Mouse (Mus musculus): ENCODE measurements around the gene Ankrd55.

The Ankrd55 gene

GRCm38 (mm10) chr13:112390206-112390605 lies 102.0 kb downstream of the Ankrd55 start:
- in situ Hi-C loops (cut with MboI; ENCODE audit: low pct_unique_long_range_greater_than_20kb in 1 of 2, low sequenced_read_pairs in 2 of 2, unreplicated experiment in 1 of 2): no loop called here

DNA sequence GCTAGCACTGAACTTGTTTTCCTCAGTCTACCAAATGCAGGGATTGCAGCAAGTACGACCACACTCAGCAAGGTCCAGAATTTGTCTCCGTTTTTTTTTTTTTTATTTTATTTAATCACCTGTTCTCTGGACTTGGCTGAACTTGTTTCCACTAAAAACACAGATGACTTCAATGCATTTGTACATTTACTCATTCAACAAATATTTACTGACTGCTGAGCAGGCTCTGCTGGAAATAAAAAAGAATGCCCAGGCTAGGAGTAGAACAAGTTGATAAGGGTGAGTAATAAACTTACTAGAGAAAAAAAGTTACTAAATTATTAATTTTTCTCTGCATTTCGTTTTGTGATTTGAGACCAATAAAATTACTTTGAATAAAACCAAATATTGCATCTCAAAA lies 103.1 kb downstream of the Ankrd55 start:
- in situ Hi-C loops (cut with MboI; ENCODE audit: low pct_unique_long_range_greater_than_20kb in 1 of 2, low sequenced_read_pairs in 2 of 2, unreplicated experiment in 1 of 2): no loop called here

DNA sequence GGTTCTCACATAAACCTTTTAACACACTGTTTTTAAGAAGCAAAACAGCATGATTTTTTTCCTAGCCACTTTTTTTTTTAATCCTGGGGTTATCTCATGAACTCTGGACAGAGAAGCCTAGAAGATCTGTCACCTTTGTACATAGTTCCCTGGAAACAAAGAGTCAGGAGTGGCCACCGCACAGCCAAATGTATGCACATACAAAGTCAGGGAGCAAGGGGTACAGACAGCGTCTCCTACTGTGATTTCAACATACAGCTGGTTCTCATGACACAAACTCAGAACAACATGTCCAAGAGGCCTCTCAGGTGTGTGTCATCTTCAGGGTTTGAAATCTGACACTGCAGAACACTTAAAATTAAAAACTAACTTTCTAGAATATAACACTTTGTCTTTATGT lies 105.1 kb downstream of the Ankrd55 start:
- in situ Hi-C loops (cut with MboI; ENCODE audit: low pct_unique_long_range_greater_than_20kb in 1 of 2, low sequenced_read_pairs in 2 of 2, unreplicated experiment in 1 of 2): no loop called here

DNA sequence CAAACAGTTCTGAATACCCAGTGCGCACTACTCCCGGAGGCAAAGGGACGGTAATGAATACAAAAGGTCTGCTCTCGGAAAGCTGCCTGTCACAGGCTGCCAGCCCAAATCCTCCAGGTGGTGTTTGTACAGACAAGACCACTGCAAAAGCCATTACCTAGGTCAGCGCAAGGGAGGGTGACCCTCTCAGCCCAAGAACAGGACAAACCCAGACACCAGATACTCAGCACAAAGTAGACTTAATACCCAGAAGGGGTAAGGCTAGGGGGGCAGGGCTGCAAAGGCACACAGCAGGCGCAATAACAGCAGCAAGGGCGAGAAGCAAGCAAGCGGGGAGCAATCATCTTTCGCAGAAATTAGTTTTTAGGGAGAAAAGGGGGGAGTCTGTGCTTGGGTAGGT lies 106.0 kb downstream of the Ankrd55 start:
- in situ Hi-C loops (cut with MboI; ENCODE audit: low pct_unique_long_range_greater_than_20kb in 1 of 2, low sequenced_read_pairs in 2 of 2, unreplicated experiment in 1 of 2): no loop called here

- in situ Hi-C loops (cut with MboI; ENCODE audit: low pct_unique_long_range_greater_than_20kb in 1 of 2, low sequenced_read_pairs in 2 of 2, unreplicated experiment in 1 of 2): no loop called here
Measured at GRCm38 (mm10) chr13:112404723-112405122, 116.5 kb downstream of the Ankrd55 start.

DNA sequence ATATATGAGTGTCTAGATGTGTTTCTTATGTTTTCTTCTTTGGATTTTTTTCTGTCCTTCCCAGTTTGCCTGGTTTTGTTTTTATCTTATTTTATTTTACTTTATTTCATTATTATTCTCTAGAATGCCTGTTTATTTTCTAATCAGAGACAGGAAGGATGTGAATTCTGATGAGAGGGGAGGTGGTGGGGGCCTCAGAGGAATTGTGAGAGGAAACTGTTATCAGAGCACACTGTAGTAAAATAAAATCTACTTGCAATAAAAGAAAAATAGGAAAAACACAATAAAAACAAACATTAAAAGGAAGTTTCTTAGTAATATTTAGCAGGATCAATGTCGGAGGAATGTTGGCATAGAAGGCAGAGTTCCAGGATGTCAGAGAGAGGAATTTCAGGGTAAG lies 116.9 kb downstream of the Ankrd55 start:
- in situ Hi-C loops (cut with MboI; ENCODE audit: low pct_unique_long_range_greater_than_20kb in 1 of 2, low sequenced_read_pairs in 2 of 2, unreplicated experiment in 1 of 2): no loop called here

GRCm38 (mm10) chr13:112406618-112407017 lies 118.4 kb downstream of the Ankrd55 start:
- in situ Hi-C loops (cut with MboI; ENCODE audit: low pct_unique_long_range_greater_than_20kb in 1 of 2, low sequenced_read_pairs in 2 of 2, unreplicated experiment in 1 of 2): no loop called here

GRCm38 (mm10) chr13:112407181-112407700 lies 119.0 kb downstream of the Ankrd55 start:
- in situ Hi-C loops (cut with MboI; ENCODE audit: low pct_unique_long_range_greater_than_20kb in 1 of 2, low sequenced_read_pairs in 2 of 2, unreplicated experiment in 1 of 2): no loop called here

DNA sequence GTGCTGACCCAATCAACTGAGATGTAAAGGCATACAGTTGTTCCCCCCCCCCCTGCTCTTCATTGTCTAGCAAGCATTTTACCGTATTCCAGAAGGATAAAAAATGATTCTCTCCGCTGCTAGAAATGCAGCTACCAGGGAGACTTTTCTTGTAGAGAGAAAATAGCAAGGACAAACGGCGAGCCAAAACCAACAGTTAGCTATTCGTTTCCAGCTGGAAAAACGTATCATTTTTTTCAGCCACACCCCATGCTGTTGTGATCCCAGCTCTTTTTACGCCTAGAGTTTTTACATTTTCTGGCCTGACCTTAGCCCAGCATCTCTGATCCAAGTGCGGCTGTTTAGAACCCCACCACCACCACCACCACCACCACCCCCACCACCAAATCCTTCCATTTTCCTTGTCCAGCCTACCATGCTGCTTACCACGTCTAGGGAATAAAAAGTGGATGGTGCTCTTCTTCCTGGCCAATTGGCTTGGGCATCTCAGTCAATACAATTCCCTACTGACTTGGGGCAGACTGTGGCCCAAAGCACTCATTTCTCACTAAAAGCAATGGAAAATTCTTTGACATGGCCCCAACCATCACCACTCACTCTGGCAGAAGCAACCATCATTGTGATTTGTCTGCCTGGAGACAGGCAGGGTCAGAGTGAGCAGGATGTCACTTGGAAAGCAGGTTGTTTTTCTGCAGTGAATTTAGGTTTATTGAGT lies 119.7 kb downstream of the Ankrd55 start:
- in situ Hi-C loops (cut with MboI; ENCODE audit: low pct_unique_long_range_greater_than_20kb in 1 of 2, low sequenced_read_pairs in 2 of 2, unreplicated experiment in 1 of 2): no loop called here

GRCm38 (mm10) chr13:112408701-112409100 lies 120.5 kb downstream of the Ankrd55 start:
- in situ Hi-C loops (cut with MboI; ENCODE audit: low pct_unique_long_range_greater_than_20kb in 1 of 2, low sequenced_read_pairs in 2 of 2, unreplicated experiment in 1 of 2): no loop called here

DNA sequence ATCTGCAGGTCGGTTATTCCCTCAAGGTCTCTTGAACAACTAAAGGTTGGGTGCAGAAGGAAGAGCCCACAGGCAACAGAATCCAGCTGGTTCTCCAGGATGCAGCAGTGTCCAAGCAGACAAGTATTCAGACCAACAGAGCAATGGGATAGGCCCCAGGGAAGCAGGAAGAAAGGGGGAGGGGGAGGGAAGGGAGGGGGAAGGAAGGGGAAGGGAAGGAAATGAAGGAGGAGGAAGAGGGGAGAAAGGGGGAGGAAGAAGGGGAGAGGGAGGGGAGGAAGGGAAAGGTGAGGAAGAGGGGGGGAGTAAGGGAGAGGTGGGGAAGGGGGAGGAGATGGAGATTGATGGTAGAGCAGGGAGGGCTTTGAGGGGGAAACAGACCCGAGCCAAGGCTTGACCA lies 121.1 kb downstream of the Ankrd55 start:
- in situ Hi-C loops (cut with MboI; ENCODE audit: low pct_unique_long_range_greater_than_20kb in 1 of 2, low sequenced_read_pairs in 2 of 2, unreplicated experiment in 1 of 2): no loop called here

DNA sequence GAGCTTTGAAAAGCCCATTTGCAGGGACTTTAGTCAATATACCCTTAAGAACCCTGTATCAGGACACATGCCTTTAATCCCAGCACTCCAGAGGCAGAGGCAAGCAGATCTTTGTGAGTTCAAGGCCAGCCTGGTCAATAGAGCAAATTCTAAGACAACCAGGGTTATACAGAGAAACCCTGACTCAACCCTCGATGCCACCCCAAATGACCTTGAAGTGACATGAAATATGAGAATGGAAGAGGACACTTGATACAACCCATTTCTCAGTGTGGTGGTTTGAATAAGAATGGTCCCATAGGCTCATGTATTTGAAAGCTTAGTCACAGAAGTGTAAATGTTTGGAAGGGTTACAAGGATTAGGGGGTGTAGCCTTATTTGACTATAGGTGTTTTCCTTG lies 121.6 kb downstream of the Ankrd55 start:
- in situ Hi-C loops (cut with MboI; ENCODE audit: low pct_unique_long_range_greater_than_20kb in 1 of 2, low sequenced_read_pairs in 2 of 2, unreplicated experiment in 1 of 2): no loop called here

DNA sequence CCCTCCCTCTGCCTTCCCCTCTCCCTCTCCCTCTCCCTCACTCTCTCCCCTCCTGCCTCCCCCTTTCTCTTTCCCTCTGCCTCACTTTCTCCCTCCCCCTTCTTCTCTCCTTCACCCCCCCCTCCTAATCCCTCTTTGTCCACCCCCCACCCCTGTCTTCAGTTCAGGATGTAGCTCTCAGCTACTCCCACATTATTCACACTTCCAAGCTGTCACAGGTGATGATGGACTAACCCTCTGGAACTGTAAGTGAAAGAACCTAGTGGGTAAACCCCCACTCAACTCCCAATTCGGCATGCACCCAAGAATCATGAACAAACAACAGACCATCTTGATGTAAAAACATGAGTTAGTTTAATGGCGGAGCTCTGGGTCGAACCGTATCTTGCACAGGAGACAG lies 122.2 kb downstream of the Ankrd55 start:
- in situ Hi-C loops (cut with MboI; ENCODE audit: low pct_unique_long_range_greater_than_20kb in 1 of 2, low sequenced_read_pairs in 2 of 2, unreplicated experiment in 1 of 2): no loop called here

DNA sequence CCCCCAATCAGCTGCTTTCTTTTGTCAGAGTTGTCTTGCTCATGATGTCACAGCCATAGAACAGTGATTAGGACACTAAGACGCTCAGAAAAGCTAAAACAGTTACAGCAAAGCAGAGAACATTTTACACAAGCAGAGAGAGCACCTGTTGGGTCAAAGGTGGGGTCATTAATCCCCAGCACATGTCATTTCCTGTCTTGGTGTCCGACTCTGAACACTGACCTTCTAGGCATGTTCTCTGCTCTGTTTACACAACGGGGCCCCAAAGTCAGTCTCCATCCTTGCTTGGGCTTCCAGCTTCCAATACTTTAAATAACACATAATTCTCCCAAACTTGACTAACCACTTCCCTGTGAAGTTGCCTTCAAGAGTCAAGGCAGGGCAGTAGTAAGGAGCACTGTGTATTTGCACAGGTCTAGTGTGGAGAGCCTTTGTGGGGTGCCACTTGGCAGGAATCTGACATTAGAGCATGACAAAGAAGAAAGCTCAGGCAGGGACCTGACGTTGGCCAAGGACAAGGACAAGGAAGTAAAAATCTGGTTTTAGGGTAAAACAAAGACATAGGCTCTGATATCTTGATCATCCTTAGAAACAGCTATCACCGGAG lies 123.1 kb downstream of the Ankrd55 start:
- in situ Hi-C loops (cut with MboI; ENCODE audit: low pct_unique_long_range_greater_than_20kb in 1 of 2, low sequenced_read_pairs in 2 of 2, unreplicated experiment in 1 of 2): no loop called here

DNA sequence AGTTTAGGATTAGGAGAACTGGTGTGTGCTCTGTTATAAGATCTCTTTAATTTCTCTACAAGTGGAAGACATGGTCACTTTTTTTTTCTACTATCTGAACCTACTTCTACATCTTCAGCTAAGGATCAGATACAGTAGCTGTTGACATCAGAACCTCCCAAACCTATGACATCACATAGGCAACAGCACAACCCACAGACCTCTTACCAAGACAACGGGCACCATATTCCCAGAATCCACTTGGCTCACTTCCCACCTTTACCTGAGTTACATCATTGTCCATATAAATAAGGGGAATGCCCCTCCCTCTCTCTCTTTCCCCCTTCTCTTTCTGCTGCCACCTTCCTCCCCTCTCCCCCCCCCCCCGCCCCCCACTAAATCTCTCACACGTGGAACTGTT lies 124.0 kb downstream of the Ankrd55 start:
- in situ Hi-C loops (cut with MboI; ENCODE audit: low pct_unique_long_range_greater_than_20kb in 1 of 2, low sequenced_read_pairs in 2 of 2, unreplicated experiment in 1 of 2): no loop called here

- in situ Hi-C loops (cut with MboI; ENCODE audit: low pct_unique_long_range_greater_than_20kb in 1 of 2, low sequenced_read_pairs in 2 of 2, unreplicated experiment in 1 of 2): no loop called here
Measured at GRCm38 (mm10) chr13:112412824-112413223, 124.6 kb downstream of the Ankrd55 start.

DNA sequence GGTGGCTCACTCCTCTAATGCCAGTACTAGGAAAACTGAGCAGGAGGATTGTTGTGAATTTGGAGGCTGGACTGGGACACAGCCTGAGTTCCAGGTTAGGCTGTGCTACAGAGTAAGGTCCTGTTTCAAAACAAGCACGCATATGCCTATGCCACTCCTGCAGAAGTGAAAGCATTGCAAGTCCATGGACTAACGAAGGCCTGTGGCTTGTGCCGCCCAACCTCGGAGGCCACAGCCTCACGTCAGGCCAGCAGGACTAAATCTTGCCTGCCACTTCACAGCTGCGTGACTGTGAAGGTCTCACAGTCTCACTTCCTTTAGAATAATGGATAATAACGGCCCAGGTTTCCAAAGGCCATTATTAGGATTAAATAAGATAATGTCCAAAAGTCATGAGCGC lies 125.4 kb downstream of the Ankrd55 start:
- in situ Hi-C loops (cut with MboI; ENCODE audit: low pct_unique_long_range_greater_than_20kb in 1 of 2, low sequenced_read_pairs in 2 of 2, unreplicated experiment in 1 of 2): no loop called here

DNA sequence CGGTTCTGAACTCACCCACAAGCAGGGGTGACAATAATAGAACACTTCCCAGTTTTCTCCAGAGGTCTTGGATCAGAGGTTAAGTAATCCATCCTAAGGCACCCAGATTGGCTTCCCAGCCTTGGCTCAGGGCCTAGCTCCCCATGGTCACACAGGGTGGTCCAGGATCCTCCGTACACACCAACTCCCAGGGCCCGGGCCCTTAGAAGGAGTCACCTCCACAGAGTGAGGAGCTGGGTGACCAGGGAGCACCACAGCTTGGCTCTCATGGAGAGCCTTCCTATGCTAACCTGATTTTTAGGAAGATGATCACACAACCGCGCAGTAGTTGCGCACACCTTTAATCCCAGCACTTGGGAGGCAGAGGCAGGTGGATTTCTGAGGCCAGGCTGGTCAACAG lies 127.6 kb downstream of the Ankrd55 start:
- in situ Hi-C loops (cut with MboI; ENCODE audit: low pct_unique_long_range_greater_than_20kb in 1 of 2, low sequenced_read_pairs in 2 of 2, unreplicated experiment in 1 of 2): no loop called here

DNA sequence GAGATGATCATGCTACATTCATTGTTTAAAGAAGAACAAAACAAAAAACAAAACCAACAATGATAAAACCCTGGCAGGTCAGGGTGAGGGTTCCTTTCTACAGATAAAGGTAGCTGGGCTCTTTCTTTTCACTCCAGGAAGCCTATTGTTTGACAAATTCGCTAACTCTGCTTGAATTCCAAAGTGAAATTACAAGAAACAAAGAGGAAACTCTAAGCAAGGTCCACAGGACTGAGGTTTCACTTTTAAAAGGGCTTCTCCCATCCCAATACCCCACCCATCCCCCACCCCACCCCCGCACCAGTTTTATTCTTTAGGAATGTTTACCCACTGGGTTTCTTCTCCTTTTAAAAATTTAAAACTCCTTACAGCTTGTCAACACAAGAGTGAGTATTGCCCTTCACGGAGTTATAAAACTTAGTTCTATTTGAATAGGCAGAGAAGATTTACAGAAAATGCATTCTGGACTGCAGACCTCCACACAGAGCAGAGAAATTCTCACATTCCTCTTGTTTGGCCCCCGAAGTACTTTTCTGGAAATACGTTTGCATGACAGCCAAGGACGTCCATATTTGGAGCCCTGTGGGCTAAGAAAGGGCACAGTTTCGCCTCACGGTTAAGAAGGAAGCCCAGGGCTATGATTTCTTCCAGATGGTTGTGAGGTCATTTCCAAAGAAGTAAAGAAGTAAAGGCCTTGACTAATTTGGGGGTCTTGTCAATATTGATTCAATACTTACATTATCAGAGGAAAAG lies 128.3 kb downstream of the Ankrd55 start:
- in situ Hi-C loops (cut with MboI; ENCODE audit: low pct_unique_long_range_greater_than_20kb in 1 of 2, low sequenced_read_pairs in 2 of 2, unreplicated experiment in 1 of 2): no loop called here

- in situ Hi-C loops (cut with MboI; ENCODE audit: low pct_unique_long_range_greater_than_20kb in 1 of 2, low sequenced_read_pairs in 2 of 2, unreplicated experiment in 1 of 2): no loop called here
Measured at GRCm38 (mm10) chr13:112417163-112417523, 128.9 kb downstream of the Ankrd55 start.

Data from mouse embryonic stem cell (cell line).